Mouse (Mus musculus): ENCODE results near the gene Ccdc141. TPM values are rescaled to one million over a fixed set of nuclear protein-coding genes. Genes with fewer than 3 reads are reported as not detected.

Ccdc141 gene
- total RNA-seq, 2 experiments from 2014 or later = 65.1 to 71.3 TPM

- no peak for DNase-seq
Measured at GRCm38 (mm10) chr2:77174313-77174712, 3.9 kb upstream of the Ccdc141 start.

GRCm38 (mm10) chr2:77173821-77174220 is 3.4 kb upstream of the Ccdc141 start:
- no peak for DNase-seq

- no peak for DNase-seq
Measured at GRCm38 (mm10) chr2:77173366-77173765, 2.9 kb upstream of the Ccdc141 start.

- no peak for DNase-seq
Measured at GRCm38 (mm10) chr2:77172241-77172671, 1.8 kb upstream of the Ccdc141 start.

- DNase-seq = peak; percentile 26
Measured at GRCm38 (mm10) chr2:77171444-77172240, 1.2 kb upstream of the Ccdc141 start.

GRCm38 (mm10) chr2:77169916-77170632 is 362 bp downstream of the Ccdc141 start:
- DNase-seq = peak; percentile 32

GRCm38 (mm10) chr2:77169218-77169617 is 1.2 kb downstream of the Ccdc141 start:
- DNase-seq = no peak

GRCm38 (mm10) chr2:77168781-77169180 is 1.7 kb downstream of the Ccdc141 start:
- no peak for DNase-seq

- DNase-seq = no peak
Measured at GRCm38 (mm10) chr2:77168081-77168685, 2.3 kb downstream of the Ccdc141 start.

- DNase-seq = no peak
Measured at GRCm38 (mm10) chr2:77166366-77166765, 4.1 kb downstream of the Ccdc141 start.

- DNase-seq = no peak
Measured at GRCm38 (mm10) chr2:77164662-77165061, 5.8 kb downstream of the Ccdc141 start.

GRCm38 (mm10) chr2:77163381-77163780 is 7.1 kb downstream of the Ccdc141 start:
- DNase-seq = no peak

GRCm38 (mm10) chr2:77162135-77162534 is 8.3 kb downstream of the Ccdc141 start:
- DNase-seq = no peak

- DNase-seq = no peak
Measured at GRCm38 (mm10) chr2:77157546-77157945, 12.9 kb downstream of the Ccdc141 start.

- DNase-seq = no peak
Measured at GRCm38 (mm10) chr2:77154080-77154479, 16.4 kb downstream of the Ccdc141 start.

- DNase-seq = no peak
Measured at GRCm38 (mm10) chr2:77151255-77151654, 19.2 kb downstream of the Ccdc141 start.

GRCm38 (mm10) chr2:77149576-77149975 is 20.9 kb downstream of the Ccdc141 start:
- no peak for DNase-seq

- no peak for DNase-seq
Measured at GRCm38 (mm10) chr2:77148215-77148614, 22.2 kb downstream of the Ccdc141 start.

GRCm38 (mm10) chr2:77146968-77147367 is 23.5 kb downstream of the Ccdc141 start:
- DNase-seq = no peak

- DNase-seq = no peak
Measured at GRCm38 (mm10) chr2:77146291-77146690, 24.1 kb downstream of the Ccdc141 start.

- DNase-seq = no peak
Measured at GRCm38 (mm10) chr2:77143536-77143935, 26.9 kb downstream of the Ccdc141 start.

- DNase-seq = no peak
Measured at GRCm38 (mm10) chr2:77138879-77139278, 31.6 kb downstream of the Ccdc141 start.

GRCm38 (mm10) chr2:77134906-77135305 is 35.5 kb downstream of the Ccdc141 start:
- DNase-seq = no peak
